Mouse (Mus musculus): ENCODE results near the gene Zfp91. TPM values are rescaled to one million over a fixed set of nuclear protein-coding genes. Genes with fewer than 3 reads are reported as not detected.

Gene Zfp91
- polyA plus RNA-seq, 1 experiment from 2014 or later, result 76.2 TPM

Other genes starting within 250 kb of the Zfp91 start
- gene Gm4952, start 196.2 kb downstream of the Zfp91 start, polyA plus RNA-seq (2018), result not detected in 3 replicates
- gene Glyat, start 162.8 kb downstream of the Zfp91 start, polyA plus RNA-seq (2018), result not detected in 3 replicates
- not detected in 3 replicates for gene Olfr1442, start 125.7 kb downstream of the Zfp91 start, polyA plus RNA-seq (2018)
- not detected in 3 replicates for gene Olfr1443, start 118.0 kb downstream of the Zfp91 start, polyA plus RNA-seq (2018)
- gene Keg1, start 100.3 kb downstream of the Zfp91 start, polyA plus RNA-seq (2018), result not detected in 3 replicates
- gene Cntf, start 30.5 kb downstream of the Zfp91 start, polyA plus RNA-seq (2018), result 0.42 to 0.85 TPM (median 0.52 TPM) in 3 replicates
- gene Lpxn, start 67 bp upstream of the Zfp91 start, polyA plus RNA-seq (2018), result 84.8 to 185 TPM (median 109 TPM) in 3 replicates
- gene Gm5244, start 50.6 kb upstream of the Zfp91 start, polyA plus RNA-seq (2018), result not detected in 3 replicates
- 0.14 to 0.44 TPM (median 0.25 TPM) in 3 replicates for gene Olfr1444, start 61.2 kb upstream of the Zfp91 start, polyA plus RNA-seq (2018)
- not detected in 3 replicates for gene Olfr1445, start 87.7 kb upstream of the Zfp91 start, polyA plus RNA-seq (2018)
- gene Olfr1446, start 97.4 kb upstream of the Zfp91 start, polyA plus RNA-seq (2018), result not detected in 3 replicates
- gene Olfr1447, start 107.6 kb upstream of the Zfp91 start, polyA plus RNA-seq (2018), result not detected in 3 replicates
- not detected in 3 replicates for gene Olfr1448, start 128.3 kb upstream of the Zfp91 start, polyA plus RNA-seq (2018)
- gene Olfr1449, start 134.7 kb upstream of the Zfp91 start, polyA plus RNA-seq (2018), result not detected in 3 replicates
- gene Olfr1450, start 154.1 kb upstream of the Zfp91 start, polyA plus RNA-seq (2018), result not detected in 3 replicates
- not detected in 3 replicates for gene Olfr1451, start 198.9 kb upstream of the Zfp91 start, polyA plus RNA-seq (2018)
- not detected in 3 replicates for gene Olfr1453, start 232.2 kb upstream of the Zfp91 start, polyA plus RNA-seq (2018)

All from macrophage (primary cell).